Mouse (Mus musculus): ENCODE results near the gene Car3. TPM values are rescaled to one million over a fixed set of nuclear protein-coding genes. Genes with fewer than 3 reads are reported as not detected.

Car3 gene
- total RNA-seq, 4 experiments from 2014 or later: 906 to 1,729 (median 1,130) TPM

DNA sequence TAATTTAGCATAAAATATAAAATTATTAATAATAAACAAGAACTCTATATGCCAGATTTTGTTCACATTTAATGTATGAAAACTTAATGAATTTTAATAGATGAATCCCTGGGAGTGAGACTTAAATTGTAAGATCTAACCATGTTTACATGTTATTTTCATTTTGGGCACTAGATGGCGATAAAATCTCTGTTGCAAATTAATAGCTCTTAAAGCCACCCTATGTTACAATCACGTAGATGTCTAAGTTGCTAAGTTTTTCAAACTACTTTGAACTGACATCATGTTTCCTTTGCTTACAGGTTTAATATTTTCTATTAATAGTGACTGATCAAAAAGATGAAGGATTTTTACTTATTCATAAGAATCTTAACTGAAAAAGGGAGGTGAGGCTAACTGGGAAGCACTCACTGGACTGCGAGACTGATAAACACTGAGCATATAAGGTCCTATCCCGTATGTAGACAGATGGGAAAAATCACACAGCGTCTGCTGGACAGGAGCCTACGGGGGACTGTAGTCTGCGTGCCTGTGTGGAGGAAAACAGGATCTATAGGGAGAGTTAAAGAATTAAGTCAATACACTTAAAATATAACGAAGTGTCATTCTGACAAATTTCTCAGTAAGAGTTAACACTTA, 11.2 kb downstream of the Car3 start:
- no peak for DNase-seq (ENCODE audit: low spot score in 2 of 2)

DNA sequence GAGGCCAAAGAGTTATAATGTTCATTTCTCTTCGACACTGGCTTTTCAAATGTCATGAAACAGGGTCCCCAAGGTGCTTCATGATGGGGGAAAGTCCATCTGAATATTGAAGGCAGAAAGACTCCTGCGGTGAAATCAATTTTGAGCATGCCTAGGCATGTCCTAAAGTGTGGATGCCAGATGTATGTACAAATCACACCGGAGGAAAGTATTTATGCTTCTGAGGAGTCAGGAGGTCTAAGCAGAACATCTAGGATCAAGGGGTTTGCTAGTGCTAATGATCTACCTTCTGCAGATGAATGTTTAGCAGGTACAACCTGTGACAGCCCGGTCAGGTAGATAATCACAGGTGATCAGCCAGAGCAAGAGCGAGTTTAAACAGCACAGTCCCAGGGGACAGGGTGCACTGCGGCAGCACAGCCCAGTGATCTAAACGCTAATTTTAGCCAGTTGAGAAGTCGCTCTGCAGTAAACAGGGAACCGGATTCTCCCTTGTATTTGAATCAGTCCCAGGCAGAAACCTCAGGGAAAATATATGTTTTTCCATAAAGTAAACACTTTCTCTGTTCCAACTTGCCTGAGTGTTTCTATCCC, 13.1 kb downstream of the Car3 start:
- no peak for DNase-seq (ENCODE audit: low spot score in 2 of 2)

DNA sequence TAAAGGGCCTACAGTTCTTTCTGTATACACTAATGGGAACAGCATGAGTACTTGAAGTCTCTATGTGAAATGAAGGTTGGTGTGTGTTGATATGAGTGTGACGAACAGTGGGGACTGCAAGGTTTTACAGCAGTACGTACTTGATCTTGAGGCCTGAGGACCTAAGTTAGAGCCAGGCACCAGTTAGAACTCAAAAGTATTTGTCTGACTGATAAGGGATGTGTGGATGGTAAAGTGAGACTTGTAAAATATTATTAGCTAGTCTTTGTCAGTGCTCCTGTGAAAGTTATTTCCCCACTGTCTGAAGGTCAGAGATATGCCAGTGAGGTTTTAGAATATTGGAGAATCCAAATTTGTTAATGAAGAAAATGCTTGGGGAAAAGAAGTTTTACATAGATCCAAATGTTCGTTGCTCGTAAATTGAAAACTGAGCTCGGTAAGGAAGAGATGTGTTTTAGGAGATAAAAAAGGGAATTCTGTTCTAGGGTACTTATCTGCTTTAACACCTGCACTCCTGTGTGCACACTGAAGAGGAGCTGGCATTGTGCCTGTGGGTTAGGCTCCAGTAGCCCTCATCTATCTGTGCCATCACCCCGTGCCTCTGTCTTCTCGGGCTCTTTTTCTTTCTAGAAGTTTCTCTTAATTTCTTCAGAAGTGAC, 14.1 kb downstream of the Car3 start:
- DNase-seq (ENCODE audit: low spot score in 2 of 2): no peak

DNA sequence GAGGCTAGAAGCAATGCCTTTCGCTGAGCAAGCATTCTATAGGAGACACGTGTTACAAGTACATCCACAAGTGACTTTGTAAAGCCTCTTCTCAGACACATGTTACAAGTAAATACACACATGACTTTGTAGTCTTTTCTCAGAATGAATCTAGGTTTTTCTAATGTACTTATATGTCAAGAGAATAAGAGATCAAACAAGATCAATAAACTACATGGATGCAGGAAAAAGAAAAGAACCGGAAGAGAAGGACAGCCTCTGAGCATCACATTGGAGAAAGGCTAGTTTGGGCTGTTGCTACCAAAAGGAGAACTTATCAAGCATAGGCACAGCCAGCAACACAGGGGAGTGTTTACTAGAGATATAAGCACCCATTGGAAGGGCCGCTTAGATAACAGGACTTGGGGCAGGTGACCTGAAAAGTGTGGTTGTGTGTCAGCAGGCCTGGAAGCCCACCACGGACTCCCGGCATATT, 15.5 kb downstream of the Car3 start:
- no peak for DNase-seq (ENCODE audit: low spot score in 2 of 2)

DNA sequence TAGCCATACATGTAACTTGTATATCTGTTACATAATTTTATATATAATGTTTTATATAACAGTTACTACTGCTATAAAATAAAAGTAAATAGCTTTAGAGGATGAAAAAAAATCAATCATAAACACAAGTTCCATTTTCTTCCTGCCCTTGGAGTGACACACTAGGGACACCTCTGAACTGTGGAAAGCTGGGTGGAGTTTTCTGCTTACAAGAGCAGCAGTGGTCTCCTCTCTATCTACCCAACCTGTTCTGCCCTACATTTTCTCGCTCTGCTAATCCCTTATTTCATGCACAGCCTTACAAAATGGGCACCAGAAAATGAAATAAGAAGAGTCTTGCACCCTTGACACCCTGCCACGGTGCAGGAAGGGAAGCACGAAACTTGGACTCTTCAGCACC, 16.0 kb downstream of the Car3 start:
- DNase-seq (ENCODE audit: low spot score in 2 of 2): no peak

DNA sequence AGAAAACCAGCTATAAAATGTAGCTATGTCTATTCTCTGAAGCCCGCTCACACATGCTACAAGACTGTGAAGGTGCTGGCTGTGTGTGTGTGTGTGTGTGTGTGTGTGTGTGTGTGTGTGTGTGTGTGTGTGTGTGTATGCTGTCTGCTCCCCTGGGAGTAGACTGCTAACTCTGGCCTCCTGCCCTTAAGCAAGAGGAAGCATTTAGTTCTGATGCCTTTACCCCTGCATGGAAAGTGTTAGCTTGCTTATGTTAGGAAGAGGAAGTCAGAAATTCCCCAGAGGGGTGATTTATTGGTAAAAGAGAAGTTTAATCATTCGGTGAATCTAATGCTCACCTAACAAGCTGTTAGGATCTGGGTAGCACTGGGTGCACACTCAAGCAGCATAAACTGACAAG, 17.0 kb downstream of the Car3 start:
- no peak for DNase-seq (ENCODE audit: low spot score in 2 of 2)

DNA sequence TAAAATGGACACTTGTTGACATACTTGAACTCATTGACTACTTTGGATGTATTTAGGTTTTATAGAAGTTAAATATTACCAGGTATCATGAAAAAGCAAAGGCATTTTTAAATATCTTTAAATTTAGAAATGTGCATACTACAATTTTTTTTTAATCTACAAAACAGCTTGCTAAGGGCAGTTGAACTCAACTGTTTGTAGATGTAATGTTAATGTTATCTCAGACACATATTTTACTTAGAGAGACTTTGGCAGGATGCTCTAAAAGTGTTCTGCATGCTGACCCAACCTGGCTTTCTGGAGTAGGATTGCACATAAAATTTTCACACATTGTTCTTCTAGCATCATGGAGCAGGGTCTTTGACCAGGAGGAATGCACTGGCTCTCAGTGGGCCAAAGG, 18.7 kb downstream of the Car3 start:
- no peak for DNase-seq (ENCODE audit: low spot score in 2 of 2)

DNA sequence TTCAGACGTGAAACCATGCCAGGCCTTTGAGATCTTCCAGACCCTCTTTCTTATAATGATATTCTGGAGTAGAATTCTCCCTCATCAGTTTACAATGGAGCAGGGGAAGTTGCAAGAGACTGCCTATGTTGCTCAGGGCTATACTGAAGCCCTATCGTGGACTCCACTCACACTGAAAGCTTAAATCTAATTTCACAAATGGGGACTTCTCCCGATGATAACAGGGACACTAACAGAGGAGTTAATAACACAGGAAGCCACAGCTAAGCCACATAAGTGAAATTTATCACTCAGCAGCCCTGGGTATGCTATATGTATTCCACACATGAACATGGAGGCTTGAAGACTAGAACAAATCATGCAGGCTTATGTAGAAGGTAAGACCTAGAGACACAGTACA, 19.4 kb downstream of the Car3 start:
- DNase-seq (ENCODE audit: low spot score in 2 of 2): no peak

DNA sequence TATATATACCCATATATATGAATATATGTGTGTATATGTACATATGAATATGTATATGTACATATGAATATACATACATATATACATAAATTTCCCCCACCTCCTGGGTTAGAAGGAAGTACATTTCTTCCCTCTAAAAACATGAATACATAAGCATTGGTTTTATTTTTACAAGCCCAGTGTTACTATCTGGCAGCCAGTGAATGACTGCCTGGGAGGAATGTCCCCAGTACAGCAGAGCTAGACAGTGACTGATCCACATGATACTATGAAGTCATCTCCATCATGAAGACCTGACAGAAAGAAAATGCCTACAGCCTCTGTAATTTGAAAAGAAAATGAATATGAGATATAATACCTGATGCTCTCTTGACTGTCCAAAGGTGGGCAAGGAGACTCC, 21.5 kb downstream of the Car3 start:
- DNase-seq (ENCODE audit: low spot score in 2 of 2): no peak

DNA sequence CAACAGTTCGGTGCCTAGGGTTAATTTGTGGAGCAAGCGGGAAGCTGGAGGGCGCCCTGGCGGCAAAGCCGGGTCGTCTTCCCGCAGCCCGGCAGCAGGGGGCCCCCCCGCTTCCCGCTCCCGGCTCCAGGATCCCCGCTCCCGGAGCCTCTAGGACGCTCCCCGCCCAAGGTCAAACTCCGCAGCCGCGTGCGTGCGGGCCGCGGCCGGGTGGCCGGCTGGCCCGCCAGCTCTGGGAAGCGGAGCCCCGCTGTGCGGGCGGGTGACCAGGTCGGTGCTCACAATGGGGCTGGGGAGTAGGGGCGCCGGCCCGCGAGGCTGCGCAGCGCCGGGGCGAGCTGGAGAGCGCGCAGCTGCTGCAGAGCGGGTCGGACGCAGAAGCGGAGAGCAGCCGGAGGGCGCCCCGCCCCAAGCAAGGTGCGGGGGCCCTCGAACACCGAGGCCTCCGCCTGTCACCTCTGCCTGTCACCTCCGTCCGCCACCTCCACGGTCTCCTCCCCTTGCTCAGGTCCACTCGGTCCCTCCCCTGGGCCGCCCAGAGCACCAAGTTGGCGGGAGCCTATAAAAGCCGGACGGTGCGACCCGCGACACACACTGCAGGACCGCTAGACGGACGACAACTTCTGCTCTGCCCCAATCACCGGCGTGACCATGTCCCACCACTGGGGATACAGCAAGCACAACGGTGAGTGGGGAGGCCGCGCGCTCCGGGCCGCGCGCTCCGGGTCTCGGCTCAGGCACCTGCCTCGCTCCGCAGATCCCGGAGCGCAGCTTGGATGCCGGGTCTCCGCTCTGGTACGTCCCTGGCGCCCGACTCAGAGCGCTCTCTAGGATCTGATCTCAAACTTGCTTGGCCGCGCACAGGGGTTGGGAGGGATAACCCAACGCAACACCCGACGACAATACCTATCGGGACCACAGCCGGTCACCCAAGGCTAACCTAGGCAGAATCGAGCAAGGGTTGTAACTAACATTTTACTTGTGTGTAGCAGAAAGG, 23.1 kb downstream of the Car3 start, which contains the start of gene Car2:
TSS of gene Car2 (plus strand) at position 172 of the 997 bp plus-strand sequence.
- DNase-seq (ENCODE audit: low spot score in 2 of 2): peak in 1 of 2 experiments; percentile 47

DNA sequence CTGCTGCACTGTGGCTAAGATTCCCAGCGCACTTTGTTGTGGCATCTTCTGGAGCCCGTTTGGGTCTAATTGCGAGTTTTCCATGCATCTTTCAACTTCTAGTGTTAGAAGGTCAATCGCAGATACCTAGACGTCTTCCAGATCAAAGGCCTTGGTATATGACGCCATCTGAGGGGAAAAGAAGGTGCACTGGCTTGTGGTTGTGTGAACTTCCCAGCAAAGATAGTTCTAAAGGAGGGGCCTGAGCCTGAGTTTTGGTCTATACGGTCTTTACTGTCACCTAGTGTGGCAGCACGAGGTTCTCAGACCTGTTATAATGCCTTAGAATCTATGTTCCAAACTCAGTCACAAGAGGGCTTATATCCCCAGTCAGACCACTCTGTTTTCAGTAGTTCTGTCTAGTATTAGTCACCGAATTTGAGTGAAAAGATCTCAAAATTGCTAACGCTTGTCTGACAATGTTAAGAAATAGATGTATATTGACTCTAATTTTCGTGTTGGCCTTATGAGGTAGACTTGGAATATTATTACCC, 23.9 kb downstream of the Car3 start:
- no peak for DNase-seq (ENCODE audit: low spot score in 2 of 2)

DNA sequence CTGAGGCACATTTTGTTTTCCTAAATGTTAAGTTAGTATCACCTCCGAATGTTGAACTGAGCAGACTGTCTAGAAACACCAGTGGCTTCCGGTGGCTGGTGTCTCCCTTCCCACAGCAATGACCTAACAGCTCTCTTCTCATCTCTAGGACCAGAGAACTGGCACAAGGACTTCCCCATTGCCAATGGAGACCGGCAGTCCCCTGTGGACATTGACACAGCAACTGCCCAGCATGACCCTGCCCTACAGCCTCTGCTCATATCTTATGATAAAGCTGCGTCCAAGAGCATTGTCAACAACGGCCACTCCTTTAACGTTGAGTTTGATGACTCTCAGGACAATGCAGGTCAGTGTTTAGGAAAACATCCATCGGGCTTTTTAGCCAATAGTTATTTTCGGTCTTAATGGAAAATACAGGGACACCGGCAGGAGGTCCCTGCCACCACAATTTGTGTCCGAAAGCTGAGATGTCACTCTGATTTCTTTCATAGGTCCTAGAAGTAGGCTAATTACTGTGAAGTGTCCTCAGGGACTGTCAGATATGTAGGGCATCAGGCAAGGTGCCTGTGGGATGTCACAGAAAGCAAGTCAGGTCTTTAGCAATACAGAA, 24.5 kb downstream of the Car3 start:
- DNase-seq (ENCODE audit: low spot score in 2 of 2): no peak

DNA sequence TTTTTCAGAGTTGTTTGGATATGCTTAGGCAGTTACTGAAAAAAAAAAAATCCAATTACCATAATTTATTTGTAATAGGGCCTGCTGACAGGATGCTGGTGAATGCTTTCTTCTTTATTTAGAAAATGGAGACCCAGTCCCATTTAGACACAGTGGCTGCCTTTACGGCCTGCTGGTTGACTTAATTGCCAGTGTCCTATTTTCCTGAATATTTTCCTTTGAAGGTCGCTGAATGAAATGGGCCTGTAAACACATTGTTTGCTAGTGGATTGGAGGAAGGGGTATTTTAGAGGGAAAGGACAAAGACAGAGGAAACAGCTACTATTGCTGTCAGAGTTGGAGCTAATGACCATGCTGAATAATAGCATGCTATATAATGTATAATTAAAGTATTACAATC, 25.2 kb downstream of the Car3 start:
- no peak for DNase-seq (ENCODE audit: low spot score in 2 of 2)

DNA sequence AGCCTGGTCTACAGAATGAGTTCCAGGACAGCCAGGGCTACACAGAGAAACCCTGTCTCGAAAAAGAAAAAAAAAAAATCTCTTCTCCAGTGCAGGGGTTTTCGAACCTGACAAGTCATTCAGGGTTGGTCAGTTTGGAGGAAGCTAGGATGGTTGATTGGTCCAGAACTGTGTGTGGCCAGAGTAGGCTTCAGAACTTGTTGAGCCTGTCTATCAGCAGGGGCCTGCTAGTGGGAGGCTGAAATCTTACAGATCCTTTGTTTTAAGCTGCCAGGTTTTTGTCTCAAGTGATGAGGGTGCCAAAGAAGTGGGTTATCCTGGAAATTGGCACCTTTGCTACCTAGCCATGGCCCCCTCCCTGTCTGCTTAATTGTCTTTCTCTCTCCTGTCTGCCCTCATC, 25.8 kb downstream of the Car3 start:
- DNase-seq (ENCODE audit: low spot score in 2 of 2): no peak

DNA sequence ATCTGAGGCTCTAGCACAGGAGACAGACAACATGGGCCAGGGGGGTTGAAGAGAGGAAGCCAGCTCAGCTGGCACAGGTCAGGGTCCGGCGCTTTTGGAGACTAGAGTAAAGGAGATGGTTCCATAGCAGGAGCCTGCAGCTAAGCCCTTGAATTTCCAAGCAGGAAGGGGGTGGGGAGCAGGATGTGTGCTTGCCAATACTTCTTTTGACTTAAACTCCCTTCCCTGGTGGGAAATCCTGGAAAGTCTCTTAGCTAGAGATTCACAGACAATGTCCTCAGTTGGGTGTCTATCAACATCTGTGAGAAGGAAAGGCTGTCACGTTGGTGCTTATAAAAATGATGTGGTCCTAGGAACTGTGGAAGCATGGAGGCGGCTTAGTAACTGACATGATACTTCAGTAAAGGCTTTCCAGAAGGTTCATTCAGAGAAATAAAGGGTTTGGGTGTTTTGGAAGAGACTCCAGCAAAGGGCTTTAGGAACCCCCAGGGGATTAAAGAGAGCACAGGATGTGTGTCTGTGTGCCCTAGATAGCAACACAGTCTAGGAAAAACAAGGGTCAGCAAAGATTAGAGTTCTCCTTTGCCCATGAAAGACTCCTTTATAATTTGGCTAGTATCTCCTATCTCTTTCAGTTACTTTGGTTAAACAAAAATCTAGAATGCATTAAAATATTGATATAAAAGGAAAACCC, 26.6 kb downstream of the Car3 start:
- DNase-seq (ENCODE audit: low spot score in 2 of 2): no peak

DNA sequence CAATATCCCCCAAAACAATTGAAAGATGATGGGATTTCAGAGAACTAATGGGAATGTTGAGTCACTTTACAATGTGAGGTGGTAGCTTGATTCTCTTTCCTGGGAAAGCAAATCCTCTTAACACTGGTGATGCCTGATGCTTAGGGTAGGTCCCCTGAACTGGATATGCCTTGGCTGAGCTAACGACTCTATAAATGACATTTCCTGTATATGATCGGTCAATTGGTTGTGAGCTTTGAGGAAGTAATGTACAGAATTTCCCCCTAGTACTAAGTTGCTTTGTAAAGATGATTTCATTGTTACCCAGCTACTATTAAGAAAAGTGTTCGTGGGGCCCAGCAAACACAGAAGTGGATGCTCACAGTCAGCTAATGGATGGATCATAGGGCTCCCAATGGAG, 29.7 kb downstream of the Car3 start:
- DNase-seq (ENCODE audit: low spot score in 2 of 2): no peak

DNA sequence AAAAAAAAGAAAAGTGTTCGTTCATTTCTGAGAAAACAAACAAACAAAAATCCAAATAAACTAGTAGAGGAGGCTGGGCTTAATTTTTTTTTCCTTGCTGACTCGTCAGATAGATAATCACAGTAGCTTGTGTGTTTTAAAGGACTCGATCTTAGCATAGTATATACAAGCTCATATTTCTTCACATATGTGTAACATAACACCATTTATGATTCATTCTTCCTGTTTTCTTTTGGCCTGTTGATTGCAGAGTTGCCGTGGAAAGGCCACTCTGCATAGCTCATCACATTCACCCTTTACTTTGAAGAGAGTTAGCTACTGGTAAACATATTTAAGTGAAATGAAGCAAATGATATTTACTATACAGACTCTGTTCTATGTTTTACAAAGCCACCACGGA, 30.4 kb downstream of the Car3 start:
- DNase-seq (ENCODE audit: low spot score in 2 of 2): no peak

DNA sequence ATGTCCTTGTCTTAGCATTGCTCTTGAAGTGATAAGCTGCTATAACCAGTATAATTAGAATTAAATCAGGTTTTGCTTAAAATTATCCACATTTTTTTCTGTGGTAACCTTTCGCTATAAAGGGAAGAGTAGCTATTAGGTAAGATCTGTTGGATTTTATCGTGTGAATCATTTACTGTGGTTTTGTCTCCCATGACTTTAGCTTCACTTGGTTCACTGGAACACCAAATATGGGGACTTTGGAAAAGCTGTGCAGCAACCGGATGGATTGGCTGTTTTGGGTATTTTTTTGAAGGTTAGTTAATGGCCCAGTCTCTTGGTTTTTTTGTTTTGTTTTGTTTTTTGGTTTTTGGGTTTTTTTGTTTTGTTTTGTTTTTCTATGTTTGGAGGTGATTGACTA, 32.0 kb downstream of the Car3 start:
- DNase-seq (ENCODE audit: low spot score in 2 of 2): no peak

DNA sequence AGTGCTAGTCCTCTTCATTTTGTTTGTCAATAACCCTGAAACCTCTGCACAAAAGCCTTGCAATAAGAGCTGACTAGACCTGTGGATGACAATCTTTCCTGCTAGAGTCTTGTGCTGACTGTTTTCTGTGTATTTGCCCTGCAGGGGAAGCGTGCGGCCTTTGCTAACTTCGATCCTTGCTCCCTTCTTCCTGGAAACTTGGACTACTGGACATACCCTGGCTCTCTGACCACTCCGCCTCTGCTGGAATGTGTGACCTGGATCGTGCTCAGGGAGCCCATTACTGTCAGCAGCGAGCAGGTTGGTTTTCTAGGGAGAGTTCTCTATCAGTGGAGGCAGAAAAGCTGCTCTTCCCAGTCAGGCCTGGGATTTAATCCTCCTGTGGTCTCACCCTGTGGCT, 34.5 kb downstream of the Car3 start:
- no peak for DNase-seq (ENCODE audit: low spot score in 2 of 2)

DNA sequence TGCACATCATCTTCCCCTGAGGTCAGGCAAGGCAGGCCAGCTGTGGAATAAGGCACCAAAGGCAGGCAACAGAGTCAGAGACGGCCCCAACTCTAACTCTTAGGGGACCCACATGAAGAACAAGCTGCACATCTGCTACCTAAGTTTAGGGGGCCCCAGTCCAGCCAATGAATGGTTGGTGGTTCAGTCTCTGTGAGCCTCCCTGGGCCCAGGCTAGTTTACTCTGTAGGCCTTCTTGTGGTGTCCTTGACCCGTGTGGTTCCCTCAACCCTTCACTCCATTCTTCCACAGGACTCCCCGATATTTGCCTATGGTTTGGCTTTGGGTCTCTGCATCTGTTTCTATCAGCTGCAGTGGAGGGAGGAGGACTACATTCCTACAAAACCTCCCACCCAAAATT, 40.1 kb downstream of the Car3 start:
- no peak for DNase-seq (ENCODE audit: low spot score in 2 of 2)
